Mouse (Mus musculus) heart, adult 9 months (tissue): ENCODE measurements around the gene Mettl8.

Experiments
- DNase-seq, 2 experiments: peaks; one replicate each; pipeline ENCODE4 v3.0.0; 2022; ENCODE audit warnings: low spot score in 2 of 2

The Mettl8 gene

GRCm38 (mm10) chr2:70989201-70990191 is 65.9 kb downstream of the Mettl8 start:
- peak; percentile 36 to 51 for DNase-seq

GRCm38 (mm10) chr2:70978271-70978670 is 77.1 kb downstream of the Mettl8 start:
- peak; percentile 57 to 78 for DNase-seq

- DNase-seq, result no peak
Observed at GRCm38 (mm10) chr2:70974769-70975168, 80.6 kb downstream of the Mettl8 start.

GRCm38 (mm10) chr2:70972795-70973518 is 82.4 kb downstream of the Mettl8 start:
- DNase-seq, result no peak

- no peak for DNase-seq
Observed at GRCm38 (mm10) chr2:70970158-70970741, 85.1 kb downstream of the Mettl8 start.

- DNase-seq, result no peak
Observed at GRCm38 (mm10) chr2:70968305-70968704, 87.1 kb downstream of the Mettl8 start.

GRCm38 (mm10) chr2:70967216-70967615 is 88.2 kb downstream of the Mettl8 start:
- no peak for DNase-seq

- DNase-seq, result no peak
Observed at GRCm38 (mm10) chr2:70964809-70965208, 90.6 kb downstream of the Mettl8 start.

GRCm38 (mm10) chr2:70962921-70963320 is 92.5 kb downstream of the Mettl8 start:
- DNase-seq, result no peak

- DNase-seq, result no peak
Observed at GRCm38 (mm10) chr2:70961086-70961941, 94.1 kb downstream of the Mettl8 start.

GRCm38 (mm10) chr2:70960090-70960489 is 95.3 kb downstream of the Mettl8 start:
- DNase-seq, result no peak

GRCm38 (mm10) chr2:70959337-70959736 is 96.0 kb downstream of the Mettl8 start:
- DNase-seq, result no peak

GRCm38 (mm10) chr2:70958536-70958935 is 96.8 kb downstream of the Mettl8 start:
- no peak for DNase-seq

GRCm38 (mm10) chr2:70953616-70954015 is 101.8 kb downstream of the Mettl8 start:
- DNase-seq, result no peak

- DNase-seq, result no peak
Observed at GRCm38 (mm10) chr2:70951944-70952343, 103.4 kb downstream of the Mettl8 start.

GRCm38 (mm10) chr2:70944511-70945305 is 110.7 kb downstream of the Mettl8 start:
- no peak for DNase-seq

- DNase-seq, result no peak
Observed at GRCm38 (mm10) chr2:70940826-70941225, 114.6 kb downstream of the Mettl8 start.

- DNase-seq, result no peak
Observed at GRCm38 (mm10) chr2:70938844-70939494, 116.4 kb downstream of the Mettl8 start.

GRCm38 (mm10) chr2:70934772-70935171 is 120.6 kb downstream of the Mettl8 start:
- DNase-seq, result no peak

GRCm38 (mm10) chr2:70933516-70933915 is 121.9 kb downstream of the Mettl8 start:
- no peak for DNase-seq
